Mouse (Mus musculus) MEL (cell line): ENCODE data around the gene Agap2. TPM values are rescaled to one million over a fixed set of nuclear protein-coding genes. Genes with fewer than 3 reads are reported as not detected.

ENCODE experiments used
- DNase-seq: peaks from one replicate; pipeline ENCODE4 v3.0.0; 2011; ENCODE audit warnings: low read depth, low spot score
- H3K27ac ChIP-seq: 2 replicates; pipeline ENCODE4 v1.5.1; 2012; ENCODE audit warnings: low read depth, mild to moderate bottlenecking, control low read depth, low read length, moderate library complexity; ENCODE audit not compliant: control insufficient read depth
- H3K27me3 ChIP-seq, 2 experiments: fragments of 150-350 bp in 1 of 2; sonication (generic) in 1 of 2; 2 replicates each; pipeline ENCODE4 v1.6.1; 2012; ENCODE audit warnings: low read length in 2 of 2, mild to moderate bottlenecking in 2 of 2, improper control_type of control experiment in 1 of 2, moderate library complexity in 1 of 2; ENCODE audit not compliant: insufficient read depth in 2 of 2, control insufficient read depth in 1 of 2
- H3K36me3 ChIP-seq, 2 experiments: 2 replicates each; pipeline ENCODE4 v1.6.1; 2012 to 2014; ENCODE audit warnings: low read length in 2 of 2, improper control_type of control experiment in 1 of 2, inconsistent platforms in 1 of 2, mild to moderate bottlenecking in 1 of 2; ENCODE audit not compliant: insufficient read depth in 2 of 2, control insufficient read depth in 1 of 2
- H3K4me1 ChIP-seq, 2 experiments: fragments of 150-350 bp in 1 of 2; sonication (generic) in 1 of 2; 2 replicates each; pipeline ENCODE4 v1.6.1; 2012; ENCODE audit warnings: low read length in 2 of 2, improper control_type of control experiment in 1 of 2, mild to moderate bottlenecking in 1 of 2; ENCODE audit not compliant: insufficient read depth in 2 of 2, control insufficient read depth in 1 of 2
- H3K4me3 ChIP-seq, 2 experiments: fragments of 150-350 bp in 1 of 2; sonication (generic) in 1 of 2; 2 replicates each; pipeline ENCODE4 v1.5.1; 2012; ENCODE audit warnings: low read depth in 2 of 2, low read length in 2 of 2, mild to moderate bottlenecking in 2 of 2, moderate library complexity in 2 of 2, control low read depth in 1 of 2, improper control_type of control experiment in 1 of 2; ENCODE audit not compliant: control insufficient read depth in 1 of 2, insufficient read depth in 1 of 2
- H3K79me2 ChIP-seq: 2 replicates; pipeline ENCODE4 v1.6.1; 2012; ENCODE audit warnings: mild to moderate bottlenecking, low read length, moderate library complexity; ENCODE audit not compliant: control insufficient read depth, poor library complexity, insufficient read depth
- H3K9ac ChIP-seq: 2 replicates; pipeline ENCODE4 v1.6.1; 2012; ENCODE audit warnings: low read depth, mild to moderate bottlenecking, control low read depth, low read length, moderate library complexity; ENCODE audit not compliant: control insufficient read depth, poor library complexity, severe bottlenecking
- H3K9me3 ChIP-seq: fragments of 150-350 bp; sonication (generic); replicated peaks from 2 replicates; pipeline ENCODE4 v1.6.1; 2012; ENCODE audit warnings: mild to moderate bottlenecking, low read length, improper control_type of control experiment, moderate library complexity; ENCODE audit not compliant: insufficient read depth
- CHD1 ChIP-seq: IDR thresholded peaks from 2 replicates; pipeline ENCODE4 v1.6.1; 2012; ENCODE audit warnings: low read depth, mild to moderate bottlenecking, inconsistent platforms, low read length, improper control_type of control experiment
- CHD2 ChIP-seq: IDR thresholded peaks from 2 replicates; pipeline ENCODE4 v1.6.1; 2011; ENCODE audit warnings: low read length, improper control_type of control experiment
- CTCF ChIP-seq, 3 experiments: IDR thresholded peaks in 2 of 3; conservative IDR thresholded peaks in 1 of 3; 2 replicates each; pipeline ENCODE4 v1.5.1; 2011 to 2012; ENCODE audit warnings: low read length in 3 of 3, low read depth in 2 of 3, mild to moderate bottlenecking in 2 of 3, improper control_type of control experiment in 1 of 3, inconsistent platforms in 1 of 3, mixed read lengths in 1 of 3, moderate library complexity in 1 of 3; ENCODE audit not compliant: control insufficient read depth in 1 of 3, insufficient read depth in 1 of 3, poor library complexity in 1 of 3, severe bottlenecking in 1 of 3
- E2F4 ChIP-seq: IDR thresholded peaks from 2 replicates; pipeline ENCODE4 v1.6.1; 2011; ENCODE audit warnings: low read depth, low read length, improper control_type of control experiment, borderline replicate concordance
- ELF1 ChIP-seq: IDR thresholded peaks from 2 replicates; pipeline ENCODE4 v1.6.1; 2014; ENCODE audit warnings: low read depth, mild to moderate bottlenecking, inconsistent platforms, low read length, improper control_type of control experiment, moderate library complexity
- EP300 ChIP-seq, 2 experiments: IDR thresholded peaks; 2 replicates each; pipeline ENCODE4 v1.6.1; 2011; ENCODE audit warnings: improper control_type of control experiment in 2 of 2, low read length in 2 of 2, low read depth in 1 of 2, mild to moderate bottlenecking in 1 of 2
- ETS1 ChIP-seq: IDR thresholded peaks from 2 replicates; pipeline ENCODE4 v1.6.1; 2012; ENCODE audit warnings: low read depth, mild to moderate bottlenecking, inconsistent platforms, low read length, improper control_type of control experiment, moderate library complexity
- GATA1 ChIP-seq: IDR thresholded peaks from 2 replicates; pipeline ENCODE4 v1.6.1; 2011; ENCODE audit warnings: low read depth, low read length, improper control_type of control experiment
- MAFK ChIP-seq: IDR thresholded peaks from 2 replicates; pipeline ENCODE4 v1.6.1; 2011; ENCODE audit warnings: low read depth, mild to moderate bottlenecking, low read length, improper control_type of control experiment, borderline replicate concordance
- MAZ ChIP-seq: IDR thresholded peaks from 2 replicates; pipeline ENCODE4 v1.6.1; 2012; ENCODE audit warnings: low read depth, mild to moderate bottlenecking, inconsistent platforms, low read length, improper control_type of control experiment
- MEF2A ChIP-seq: IDR thresholded peaks from 2 replicates; pipeline ENCODE4 v1.6.1; 2014; ENCODE audit warnings: low read depth, mild to moderate bottlenecking, inconsistent platforms, low read length, improper control_type of control experiment; ENCODE audit not compliant: poor library complexity, insufficient replicate concordance, severe bottlenecking; ENCODE audit errors: extremely low read depth
- MXI1 ChIP-seq: IDR thresholded peaks from 2 replicates; pipeline ENCODE4 v1.6.1; 2011; ENCODE audit warnings: mild to moderate bottlenecking, low read depth, low read length, improper control_type of control experiment
- MYB ChIP-seq: IDR thresholded peaks from 2 replicates; pipeline ENCODE4 v1.6.1; 2011; ENCODE audit warnings: mild to moderate bottlenecking, low read depth, low read length, improper control_type of control experiment
- NRF1 ChIP-seq: IDR thresholded peaks from 2 replicates; pipeline ENCODE4 v1.6.1; 2014; ENCODE audit warnings: low read depth, mild to moderate bottlenecking, inconsistent platforms, low read length, improper control_type of control experiment, moderate library complexity; ENCODE audit not compliant: poor library complexity, insufficient read depth, severe bottlenecking
- POLR2AphosphoS2 ChIP-seq: IDR thresholded peaks from 2 replicates; pipeline ENCODE4 v1.6.1; 2011; ENCODE audit warnings: low read length, improper control_type of control experiment
- POLR2AphosphoS5 ChIP-seq: IDR thresholded peaks from 2 replicates; pipeline ENCODE4 v1.6.1; 2012; ENCODE audit warnings: low read depth, borderline replicate concordance, mild to moderate bottlenecking, inconsistent platforms, low read length, moderate library complexity, mixed read lengths
- RAD21 ChIP-seq: IDR thresholded peaks from 2 replicates; pipeline ENCODE4 v1.6.1; 2011; ENCODE audit warnings: mild to moderate bottlenecking, low read depth, low read length, improper control_type of control experiment
- RCOR1 ChIP-seq: IDR thresholded peaks from 2 replicates; pipeline ENCODE4 v1.6.1; 2012; ENCODE audit warnings: low read depth, mild to moderate bottlenecking, inconsistent platforms, low read length, improper control_type of control experiment
- SIN3A ChIP-seq: IDR thresholded peaks from 2 replicates; pipeline ENCODE4 v1.6.1; 2012; ENCODE audit warnings: low read length, improper control_type of control experiment, inconsistent platforms
- TAL1 ChIP-seq: IDR thresholded peaks from 2 replicates; pipeline ENCODE4 v1.6.1; 2012; ENCODE audit warnings: mild to moderate bottlenecking, inconsistent platforms, low read length, moderate library complexity, mixed read lengths
- TBP ChIP-seq: IDR thresholded peaks from 2 replicates; pipeline ENCODE4 v1.8.0; 2011; ENCODE audit warnings: low read depth, low read length, improper control_type of control experiment
- TCF12 ChIP-seq: IDR thresholded peaks from 2 replicates; pipeline ENCODE4 v1.6.1; 2014; ENCODE audit warnings: low read depth, mild to moderate bottlenecking, inconsistent platforms, low read length, improper control_type of control experiment, moderate library complexity
- USF1 ChIP-seq: IDR thresholded peaks from 2 replicates; pipeline ENCODE4 v1.6.1; 2014; ENCODE audit warnings: low read depth, mild to moderate bottlenecking, inconsistent platforms, low read length, improper control_type of control experiment, moderate library complexity
- USF2 ChIP-seq, 2 experiments: IDR thresholded peaks; 2 replicates each; pipeline ENCODE4 v1.6.1; 2011 to 2012; ENCODE audit warnings: improper control_type of control experiment in 2 of 2, low read length in 2 of 2, borderline replicate concordance in 1 of 2, inconsistent platforms in 1 of 2, low read depth in 1 of 2, mild to moderate bottlenecking in 1 of 2; ENCODE audit not compliant: insufficient read depth in 1 of 2
- ZC3H11A ChIP-seq: IDR thresholded peaks from 2 replicates; pipeline ENCODE4 v1.6.1; 2012; ENCODE audit warnings: low read depth, mild to moderate bottlenecking, inconsistent platforms, low read length, improper control_type of control experiment
- ZKSCAN1 ChIP-seq: IDR thresholded peaks from 2 replicates; pipeline ENCODE4 v1.6.1; 2012; ENCODE audit warnings: low read depth, mild to moderate bottlenecking, inconsistent platforms, low read length, improper control_type of control experiment, moderate library complexity
- ZMIZ1 ChIP-seq: IDR thresholded peaks from 2 replicates; pipeline ENCODE4 v1.6.1; 2012; ENCODE audit warnings: low read depth, mild to moderate bottlenecking, inconsistent platforms, low read length, improper control_type of control experiment, moderate library complexity
- polyA plus RNA-seq, 2 experiments: library from polyadenylated mRNA; stranded (reverse) in 1 of 2; unstranded in 1 of 2; fragments of >175 nt in 1 of 2; fragments of >200 nt in 1 of 2; gene quantifications; 2 replicates each; pipeline versions ENCODE4 v1.2.1 to v1.2.4; 2012; ENCODE audit warnings: low replicate concordance in 2 of 2, low read depth in 1 of 2; ENCODE audit not compliant: insufficient read length in 2 of 2, insufficient read depth in 1 of 2, missing spikeins in 1 of 2
- total RNA-seq: library from RNA; depleted of rRNA; stranded (reverse); fragments of 300-350 nt; gene quantifications from 2 replicates; pipeline ENCODE4 v1.2.3, GENCODE M21; 2012

Gene Agap2
- total and polyA plus RNA-seq, 3 experiments, result 0.04 to 0.46 TPM; not detected in 1

DNA sequence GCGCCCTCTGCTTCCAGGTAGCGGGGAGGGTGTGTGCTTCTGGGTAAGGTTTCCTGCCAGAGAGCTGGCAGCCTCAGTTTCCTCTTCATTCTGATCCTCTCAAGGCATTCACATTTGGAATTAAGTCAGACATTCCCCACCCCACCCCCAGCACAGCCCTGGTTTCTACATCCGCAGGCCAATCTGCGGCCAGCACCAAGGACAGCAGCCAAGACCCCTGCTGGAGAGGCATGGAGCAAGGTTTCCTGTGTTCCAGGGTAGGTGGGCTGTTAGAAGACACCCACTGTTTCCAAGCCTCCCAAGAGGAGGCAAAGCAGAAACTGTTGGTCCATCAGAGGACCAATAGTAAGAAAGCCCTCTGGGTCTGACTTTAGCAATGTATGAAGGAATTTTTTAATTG is 20.4 kb upstream of the Agap2 start:
- H3K27me3 ChIP-seq, result no peaks in the 10 kb centered on the region
- no peak for DNase-seq

DNA sequence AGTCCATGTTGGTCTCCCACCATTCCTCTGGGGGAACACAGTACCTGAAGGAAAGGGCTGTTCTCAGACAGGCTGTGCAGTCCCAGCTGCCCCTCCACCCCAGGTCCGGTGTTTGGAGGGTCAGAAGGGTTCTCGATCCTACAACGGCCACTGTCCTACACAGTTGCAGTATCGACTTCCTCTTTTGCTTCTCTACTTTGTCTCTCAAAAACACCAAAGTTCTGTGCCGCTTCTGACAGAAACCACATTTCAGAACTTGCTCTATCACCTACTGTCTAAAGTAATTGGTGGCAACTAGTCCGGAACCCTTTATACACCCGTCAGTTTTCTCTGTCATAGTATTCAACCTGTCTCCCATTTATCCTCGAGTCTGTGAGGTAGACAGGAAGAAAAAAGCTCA is 19.7 kb upstream of the Agap2 start:
- no peaks in the 10 kb centered on the region for H3K27me3 ChIP-seq

More for the DNA sequence above, 20.4 kb upstream of the Agap2 start:
- no peaks in the 10 kb centered on the region; the same call in 1 of the 2 replicates for H3K79me2 ChIP-seq
- TF ChIP-seq MAZ (no peak), ETS1 (no peak), ELF1 (no peak), CHD2 (no peak), CTCF (IDR thresholded peaks at IDR 0.05 in 2 of 3, conservative IDR thresholded peaks at IDR 0.05 in 1 of 3; ENCODE audit: control insufficient read depth in 1 of 3, insufficient read depth in 1 of 3, low read depth in 2 of 3, low read length in 3 of 3, poor library complexity in 1 of 3, severe bottlenecking in 1 of 3) (no peak), EP300 (IDR thresholded peaks at IDR 0.05; ENCODE audit: low read depth in 1 of 2, low read length in 2 of 2) (no peak), ZKSCAN1 (no peak), POLR2AphosphoS2 (no peak), SIN3A (no peak), TAL1 (no peak), ZMIZ1 (no peak)
- H3K4me3 ChIP-seq, result no peak overlapping the region
- H3K27ac ChIP-seq, result no peak overlapping the region
- peaks cover 0 to 7% of the 10 kb centered on the region in 2 experiments; a peak in 2 of 4 replicates for H3K36me3 ChIP-seq
- peaks cover 2 to 12% of the 10 kb centered on the region in 2 experiments for H3K4me1 ChIP-seq
- H3K9ac ChIP-seq, result no peak overlapping the region
- no peaks in the 10 kb centered on the region for H3K9me3 ChIP-seq

DNA sequence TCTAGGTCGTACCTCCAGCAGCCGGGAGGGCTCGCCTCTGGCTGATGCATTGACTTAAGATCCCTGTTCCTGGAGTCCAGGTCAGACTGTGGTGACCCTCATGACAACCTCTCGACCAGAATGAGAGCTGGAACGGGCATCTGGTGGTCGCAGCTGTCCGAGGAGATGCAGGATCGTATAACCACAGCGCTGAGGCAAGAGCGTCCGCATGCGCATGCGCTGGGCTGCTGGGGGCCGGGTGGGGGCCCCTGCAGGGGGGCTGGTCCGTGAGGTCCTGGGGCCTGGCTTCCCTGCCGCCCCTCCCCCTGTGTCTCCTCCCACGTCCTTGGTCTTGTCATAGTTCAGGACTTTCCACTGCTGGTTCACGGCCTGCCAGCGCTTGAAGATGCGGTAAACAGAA is 18.6 kb upstream of the Agap2 start:
- H3K27ac ChIP-seq, result no peak overlapping the region
- TF ChIP-seq USF1, result no peak
- no peak for TF ChIP-seq CHD1
- no peak for TF ChIP-seq TBP
- TF ChIP-seq CHD2, result no peak
- no peak for TF ChIP-seq MXI1
- no peak for TF ChIP-seq TCF12
- TF ChIP-seq NRF1, result no peak
- TF ChIP-seq USF2 (IDR thresholded peaks at IDR 0.05; ENCODE audit: borderline replicate concordance in 1 of 2, insufficient read depth in 1 of 2, low read depth in 1 of 2, low read length in 2 of 2), result no peak
- no peak for TF ChIP-seq GATA1
- no peak for TF ChIP-seq POLR2AphosphoS5
- TF ChIP-seq, all 39 proteins: peak for 0
- Histone ChIP-seq H3K9me3 (no peaks in the 10 kb centered on the region), H3K79me2 (no peaks in the 10 kb centered on the region; the same call in 1 of the 2 replicates), H3K36me3 (peaks cover 0 to 2% of the 10 kb centered on the region in 2 experiments; a peak in 1 of 4 replicates), H3K27me3 (no peaks in the 10 kb centered on the region), H3K4me1 (peaks cover 0 to 7% of the 10 kb centered on the region in 2 experiments; a peak in 1 of 4 replicates), H3K4me3 (no peak overlapping the region), H3K9ac (no peak overlapping the region)
- no peak for DNase-seq

More for the DNA sequence above, 19.7 kb upstream of the Agap2 start:
- peaks cover 0 to 7% of the 10 kb centered on the region in 2 experiments; a peak in 2 of 4 replicates for H3K36me3 ChIP-seq
- H3K4me1 ChIP-seq, result peaks cover 2 to 11% of the 10 kb centered on the region in 2 experiments
- H3K9ac ChIP-seq, result no peak overlapping the region
- no peak for TF ChIP-seq ELF1
- TF ChIP-seq MYB, result no peak
- TF ChIP-seq RCOR1, result no peak
- TF ChIP-seq MAFK, result no peak
- no peak for TF ChIP-seq POLR2AphosphoS2
- no peak for TF ChIP-seq RAD21
- TF ChIP-seq ZC3H11A, result no peak
- TF ChIP-seq GATA1, result no peak
- TF ChIP-seq MEF2A, result no peak
- TF ChIP-seq CHD2, result no peak
- no peak for TF ChIP-seq E2F4
- no peak overlapping the region for H3K4me3 ChIP-seq
- no peak for DNase-seq
- H3K9me3 ChIP-seq, result no peaks in the 10 kb centered on the region
- H3K27ac ChIP-seq, result no peak overlapping the region
- H3K79me2 ChIP-seq, result no peaks in the 10 kb centered on the region; the same call in 1 of the 2 replicates
